Mouse (Mus musculus) limb, embryonic 12.5 days (tissue): ENCODE measurements around the gene Nt5c. TPM values are rescaled to one million over a fixed set of nuclear protein-coding genes. Genes with fewer than 3 reads are reported as not detected.

ENCODE experiments used
- ATAC-seq: fragments of 200-750 bp; cut with Nextera tagmentation; 2 replicates; pipeline ENCODE4 v1.8.0; 2017; ENCODE audit warnings: low read depth, moderate TSS enrichment; ENCODE audit not compliant: insufficient number of reproducible peaks, insufficient read depth, low FRiP score, low TSS enrichment
- H3K27ac ChIP-seq: fragments of 300-500 bp; sonication (generic); 2 replicates; pipeline ENCODE4 v1.5.1; 2016; ENCODE audit warnings: mild to moderate bottlenecking, moderate library complexity
- H3K27me3 ChIP-seq: fragments of 300-500 bp; sonication (generic); 2 replicates; pipeline ENCODE4 v1.6.1; 2016; ENCODE audit warnings: mild to moderate bottlenecking, moderate library complexity
- H3K36me3 ChIP-seq: fragments of 300-500 bp; sonication (generic); 2 replicates; pipeline ENCODE4 v1.6.1; 2016; ENCODE audit warnings: mild to moderate bottlenecking, moderate library complexity
- H3K4me1 ChIP-seq: fragments of 300-500 bp; sonication (generic); replicated peaks from 2 replicates; pipeline ENCODE4 v1.6.1; 2016
- H3K4me2 ChIP-seq: fragments of 300-500 bp; sonication (generic); 2 replicates; pipeline ENCODE4 v1.6.1; 2016; ENCODE audit warnings: mild to moderate bottlenecking, moderate library complexity
- H3K4me3 ChIP-seq: fragments of 300-500 bp; sonication (generic); replicated peaks from 2 replicates; pipeline ENCODE4 v1.5.1; 2016; ENCODE audit warnings: mild to moderate bottlenecking
- H3K9ac ChIP-seq: fragments of 300-500 bp; sonication (generic); replicated peaks from 2 replicates; pipeline ENCODE4 v1.6.1; 2016; ENCODE audit warnings: mild to moderate bottlenecking, moderate library complexity
- H3K9me3 ChIP-seq: fragments of 300-500 bp; sonication (generic); 2 replicates; pipeline ENCODE4 v1.6.1; 2016; ENCODE audit warnings: mild to moderate bottlenecking, moderate library complexity
- WGBS: fragments of 180-500 bp; shearing (Covaris S2); methylation state at CpG from one replicate; pipeline ENCODE4 v1.1.7; 2016; 5-methylcytosine and 5-hydroxymethylcytosine counted together
- polyA plus RNA-seq: library from polyadenylated mRNA; unstranded; fragments of >200 nt; fragmentation: Nextera tagmentation; extraction: Ambion mirVana; gene quantifications from 2 replicates; pipeline ENCODE4 v1.2.1, GENCODE M21; 2016

Nt5c gene
- polyA plus RNA-seq, 1 experiment from 2014 or later: 66.2 TPM

DNA sequence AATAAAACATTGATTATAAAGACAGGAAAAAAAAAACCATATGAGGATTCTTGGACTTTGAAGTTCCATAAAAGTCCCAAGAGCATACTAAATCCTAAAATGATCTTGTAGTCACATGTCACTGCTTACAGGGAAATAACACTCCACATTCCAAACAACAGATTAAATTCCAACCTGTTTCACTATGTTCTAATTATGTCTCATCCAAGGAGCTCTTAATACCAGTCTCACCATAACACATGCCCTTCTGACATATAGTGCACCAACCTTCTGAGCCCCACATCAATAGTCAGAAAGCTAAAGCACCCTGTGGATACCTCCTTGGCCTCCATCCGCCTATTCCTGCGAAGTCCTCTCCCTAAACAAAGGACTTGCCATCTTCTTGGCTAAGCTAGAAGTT is 28.6 kb upstream of the Nt5c start:
- peaks cover 37% of the 10 kb centered on the region for H3K36me3 ChIP-seq
- no peaks in the 10 kb centered on the region for H3K27me3 ChIP-seq
- peak overlapping the region; percentile 50; the same call in 1 of the 2 replicates for H3K27ac ChIP-seq
- no peak overlapping the region for H3K4me2 ChIP-seq
- H3K4me3 ChIP-seq: no peak overlapping the region
- WGBS: 80% methylated on average over 2 of the region's 2 CpGs
- no peaks in the 10 kb centered on the region for H3K9me3 ChIP-seq
- no peak for ATAC-seq
- H3K4me1 ChIP-seq: no peaks in the 10 kb centered on the region
- no peak overlapping the region for H3K9ac ChIP-seq

DNA sequence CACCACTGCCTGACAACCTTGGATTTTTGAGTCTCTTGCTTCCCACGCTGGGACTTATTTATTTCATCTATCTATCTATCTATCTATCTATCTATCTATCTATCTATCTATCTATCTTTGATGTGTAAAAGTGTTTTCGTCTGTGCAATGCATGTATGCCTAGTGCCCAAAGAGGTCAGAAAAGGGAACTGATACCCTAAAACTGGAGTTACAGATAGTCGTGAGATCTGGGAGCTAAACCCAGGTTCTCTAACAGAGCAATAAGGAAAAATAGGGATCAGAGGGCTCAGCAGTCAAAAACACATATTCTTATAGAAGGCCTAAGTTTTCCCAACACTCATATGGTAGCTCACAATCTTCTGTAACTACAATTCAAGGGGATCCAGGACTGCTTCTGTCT is 27.9 kb upstream of the Nt5c start:
- H3K4me1 ChIP-seq: no peaks in the 10 kb centered on the region
- no peaks in the 10 kb centered on the region for H3K9me3 ChIP-seq
- ATAC-seq: no peak
- H3K4me2 ChIP-seq: no peak overlapping the region
- H3K27ac ChIP-seq: no peak overlapping the region
- H3K36me3 ChIP-seq: peaks cover 30% of the 10 kb centered on the region
- H3K9ac ChIP-seq: no peak overlapping the region
- no peak overlapping the region for H3K4me3 ChIP-seq
- H3K27me3 ChIP-seq: no peaks in the 10 kb centered on the region
- WGBS: 89% methylated on average over 3 of the region's 3 CpGs

DNA sequence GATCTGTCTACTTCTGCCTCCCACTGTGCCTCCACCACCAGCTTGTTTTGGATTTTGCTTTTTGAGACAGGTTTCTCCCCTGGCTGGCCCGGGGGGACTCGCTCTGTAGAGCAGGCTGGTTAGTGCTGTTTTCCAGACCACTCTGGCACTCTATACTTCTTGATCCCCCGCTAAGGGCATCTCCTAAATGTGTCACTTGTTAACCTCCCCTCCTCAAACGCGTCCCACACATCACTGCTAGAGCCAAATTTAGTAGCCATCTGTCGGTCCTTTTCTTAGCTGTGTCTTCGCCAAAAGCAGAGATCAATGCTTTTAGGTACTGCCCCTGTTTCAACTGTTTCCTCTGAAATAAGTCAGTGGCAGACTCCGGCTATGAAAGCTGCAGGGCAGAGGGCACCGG is 27.0 kb upstream of the Nt5c start:
- Histone ChIP-seq H3K9me3 (no peaks in the 10 kb centered on the region), H3K36me3 (peaks cover 21% of the 10 kb centered on the region), H3K4me1 (no peaks in the 10 kb centered on the region), H3K9ac (no peak overlapping the region), H3K27me3 (no peaks in the 10 kb centered on the region), H3K4me2 (no peak overlapping the region), H3K4me3 (no peak overlapping the region), H3K27ac (0 out of 2 replicates have a peak overlapping the region, but pooled peaks have one; percentile 35)
- ATAC-seq: no peak
- 54% methylated on average over 9 of the region's 9 CpGs for WGBS

DNA sequence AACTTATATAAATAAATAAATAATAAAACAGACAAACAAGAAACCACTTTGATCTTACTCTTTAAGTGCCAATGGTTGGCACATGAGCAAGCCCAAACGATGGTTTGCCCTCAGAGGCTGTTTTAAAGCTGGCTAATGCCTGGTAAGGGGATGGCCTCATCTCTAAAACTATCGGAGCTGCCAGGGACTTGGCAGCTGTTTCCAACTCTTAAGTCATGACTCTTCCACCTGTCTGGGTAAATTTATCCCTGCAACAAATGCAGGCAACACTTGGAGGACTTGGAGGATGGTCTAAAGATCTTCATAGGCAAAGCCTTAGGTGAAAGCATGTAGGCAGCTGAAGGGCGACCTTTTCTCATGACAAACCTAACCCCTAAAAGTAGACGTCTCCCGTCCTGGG is 25.3 kb upstream of the Nt5c start:
- H3K4me1 ChIP-seq: peaks cover 14% of the 10 kb centered on the region
- H3K9ac ChIP-seq: no peak overlapping the region
- no peaks in the 10 kb centered on the region for H3K9me3 ChIP-seq
- 75% methylated on average over 5 of the region's 5 CpGs for WGBS
- H3K4me3 ChIP-seq: no peak overlapping the region
- no peak overlapping the region for H3K27ac ChIP-seq
- peaks cover 11% of the 10 kb centered on the region for H3K36me3 ChIP-seq
- no peak overlapping the region for H3K4me2 ChIP-seq
- ATAC-seq: no peak
- H3K27me3 ChIP-seq: no peaks in the 10 kb centered on the region

DNA sequence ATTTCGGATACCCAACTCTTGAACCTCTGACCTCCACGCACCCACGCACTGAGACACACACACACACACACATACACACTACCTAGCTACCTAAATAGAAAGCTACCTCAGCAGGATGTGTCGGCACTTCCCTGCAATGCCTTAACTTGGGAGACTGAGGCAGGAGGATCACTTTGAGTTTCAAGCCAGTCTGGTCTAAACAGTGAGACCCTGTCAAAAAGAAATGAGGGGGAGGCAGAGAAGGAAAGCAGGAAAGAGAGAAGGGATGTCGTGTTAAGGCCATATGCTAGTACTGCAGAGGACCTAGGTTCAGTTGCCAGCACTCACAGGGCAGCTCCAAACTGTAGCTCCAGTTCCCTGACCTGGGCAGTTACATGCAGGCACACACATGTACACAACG is 23.4 kb upstream of the Nt5c start:
- Histone ChIP-seq H3K27me3 (no peaks in the 10 kb centered on the region), H3K4me1 (peaks cover 33% of the 10 kb centered on the region), H3K27ac (no peak overlapping the region), H3K36me3 (no peaks in the 10 kb centered on the region), H3K4me3 (no peak overlapping the region), H3K9ac (no peak overlapping the region), H3K9me3 (no peaks in the 10 kb centered on the region), H3K4me2 (peak overlapping the region; percentile 17; the same call in 1 of the 2 replicates)
- ATAC-seq: no peak
- WGBS: 82% methylated on average over 6 of the region's 6 CpGs

DNA sequence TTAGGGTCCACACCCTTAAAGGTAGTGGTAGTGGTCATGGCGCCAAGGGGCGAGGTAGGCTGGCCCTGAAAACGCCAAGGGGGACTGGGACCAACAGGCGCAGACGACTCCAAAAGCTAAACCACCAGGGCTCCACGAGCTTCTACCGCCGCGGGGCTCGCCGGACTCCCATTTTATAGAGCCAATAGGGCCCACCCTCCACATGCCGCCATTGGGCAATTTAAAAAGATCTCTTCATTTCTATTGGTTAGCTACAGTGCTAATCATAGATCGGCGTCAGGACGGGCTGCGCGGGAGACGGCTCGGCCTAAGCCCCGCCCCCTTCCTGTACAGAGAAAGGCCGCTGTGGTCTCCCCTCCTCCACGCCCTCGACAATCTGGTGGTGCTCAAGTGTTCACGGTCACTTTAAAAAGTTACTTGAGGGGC is 22.6 kb upstream of the Nt5c start, which contains the start of gene Jpt1:
TSS of gene Jpt1 (minus strand) at position 150 of the 426 bp plus-strand sequence.
- Histone ChIP-seq H3K9me3 (no peaks in the 10 kb centered on the region), H3K9ac (peak within 1 kb of the TSS; percentile 92), H3K36me3 (no peaks in the 10 kb centered on the region), H3K27me3 (no peaks in the 10 kb centered on the region), H3K4me3 (peak within 1 kb of the TSS; percentile 73), H3K4me2 (peak within 1 kb of the TSS; percentile 95), H3K4me1 (peaks cover 37% of the 10 kb centered on the region), H3K27ac (peak within 1 kb of the TSS; percentile 83)
- peak; percentile 95 for ATAC-seq
- WGBS: under 1% methylated on average over 24 of the region's 24 CpGs

DNA sequence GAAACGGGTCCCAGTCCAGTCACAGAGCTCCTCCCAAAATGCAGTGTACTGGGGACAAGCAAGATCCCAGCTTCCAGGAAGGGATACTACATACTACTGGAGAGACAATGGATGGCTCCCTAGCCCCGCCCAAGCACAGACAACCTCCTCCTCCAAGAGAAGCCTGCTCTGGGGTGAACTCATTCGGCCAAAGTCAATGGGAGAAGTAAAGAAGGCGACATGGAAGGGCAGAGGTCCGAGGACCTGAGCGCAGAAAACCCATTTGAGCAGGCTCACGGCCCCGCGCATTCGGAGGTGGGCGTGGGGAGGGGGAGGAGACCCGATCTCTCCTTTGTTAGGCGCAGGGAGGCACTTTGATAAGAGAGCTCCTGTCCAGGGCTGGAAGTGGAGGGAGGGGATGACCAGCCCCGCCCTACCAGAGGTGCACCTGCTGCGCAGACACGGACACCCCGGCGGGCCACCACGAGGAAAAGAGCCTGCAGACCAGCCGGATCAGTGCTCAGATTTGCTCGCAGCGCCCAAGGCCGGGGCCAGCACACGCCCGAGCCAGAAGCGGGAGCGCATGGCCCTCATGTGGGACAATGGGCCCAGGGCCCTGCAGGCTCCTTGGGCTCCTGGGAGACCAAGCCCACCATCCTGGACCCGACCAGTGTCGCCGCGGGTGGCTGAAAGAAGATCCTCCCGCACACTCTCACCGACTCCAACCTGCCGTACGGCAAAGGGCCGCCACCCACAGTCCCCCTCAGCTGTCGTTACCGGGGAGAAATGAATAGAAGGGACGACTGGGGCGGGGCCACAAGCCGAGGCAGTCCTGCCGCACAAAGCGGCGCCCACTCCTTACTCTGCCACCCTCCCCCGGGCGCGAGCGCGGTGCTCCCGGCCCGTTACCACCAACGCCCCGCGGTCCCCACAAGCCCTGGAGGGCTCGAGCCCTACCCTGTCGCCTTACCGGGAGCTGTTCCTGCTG is 21.9 kb upstream of the Nt5c start:
- ATAC-seq: peak; percentile 12
- H3K36me3 ChIP-seq: no peaks in the 10 kb centered on the region
- H3K27ac ChIP-seq: peak overlapping the region; percentile 83
- under 1% methylated on average over 57 of the region's 57 CpGs for WGBS
- H3K4me3 ChIP-seq: peak overlapping the region; percentile 73
- no peaks in the 10 kb centered on the region for H3K9me3 ChIP-seq
- no peaks in the 10 kb centered on the region for H3K27me3 ChIP-seq
- H3K4me1 ChIP-seq: peaks cover 41% of the 10 kb centered on the region
- peak overlapping the region; percentile 92 for H3K9ac ChIP-seq
- peak overlapping the region; percentile 95 for H3K4me2 ChIP-seq

DNA sequence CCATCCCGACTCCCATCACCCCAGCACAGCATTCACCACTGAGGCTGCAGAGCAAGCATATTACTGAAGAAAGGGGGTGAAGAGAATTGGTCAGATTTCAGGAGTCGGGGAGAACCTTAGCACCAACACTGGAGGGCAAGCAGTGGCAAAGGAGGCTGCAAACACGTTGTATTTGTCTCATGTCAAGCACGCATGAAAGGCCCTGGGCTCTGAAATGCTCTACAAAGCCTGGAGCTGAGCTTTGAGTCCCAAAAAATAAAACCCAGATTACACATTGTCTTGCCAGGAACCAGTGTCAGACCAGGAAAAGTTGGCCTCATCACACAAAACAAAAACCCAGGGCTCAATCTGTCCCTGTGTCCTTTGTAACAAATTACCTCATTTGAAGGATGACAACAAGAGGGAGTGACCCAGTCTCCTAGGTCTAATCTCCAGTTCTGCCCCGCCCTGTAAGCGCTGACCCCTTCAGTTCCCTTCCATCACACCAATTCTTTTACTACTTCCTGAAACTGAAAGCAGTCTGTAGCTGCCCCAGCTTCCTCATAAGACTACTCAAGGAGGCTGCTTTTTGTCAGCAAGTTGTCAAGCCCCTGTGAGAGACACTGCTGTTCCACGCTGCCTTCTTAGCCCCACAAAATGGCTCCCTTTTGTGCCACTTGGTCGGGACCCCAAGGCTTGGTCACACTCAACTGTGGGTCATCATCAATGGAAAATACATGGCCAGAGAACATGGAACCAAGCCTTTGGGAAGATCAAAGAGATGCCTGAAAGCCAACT is 20.9 kb upstream of the Nt5c start:
- no peak for ATAC-seq

DNA sequence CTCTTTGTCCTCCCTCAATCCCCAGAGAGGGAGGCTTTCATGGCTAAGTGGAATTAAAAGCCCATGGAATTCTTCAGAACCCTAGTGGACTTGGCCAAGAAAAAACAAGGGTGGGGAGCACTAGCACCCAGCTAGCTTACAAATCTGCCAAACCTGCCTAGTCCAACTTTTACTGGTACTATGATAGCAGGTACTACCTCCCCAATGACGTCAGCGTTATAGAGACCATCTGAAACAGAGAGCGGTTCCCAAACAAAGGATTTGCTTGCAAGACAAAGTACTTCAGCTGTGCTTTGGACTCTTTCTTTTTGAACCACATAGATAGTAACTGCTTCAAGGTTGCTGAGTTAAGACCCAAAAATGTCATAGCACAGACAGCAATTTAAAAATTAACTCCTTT is 20.3 kb upstream of the Nt5c start:
- no peaks in the 10 kb centered on the region for H3K27me3 ChIP-seq
- no peak for ATAC-seq
- peak overlapping the region; percentile 92 for H3K9ac ChIP-seq
- H3K4me1 ChIP-seq: peaks cover 44% of the 10 kb centered on the region
- H3K4me2 ChIP-seq: peak overlapping the region; percentile 95
- peak overlapping the region; percentile 73 for H3K4me3 ChIP-seq
- H3K36me3 ChIP-seq: no peaks in the 10 kb centered on the region
- peak overlapping the region; percentile 57 for H3K27ac ChIP-seq
- H3K9me3 ChIP-seq: no peaks in the 10 kb centered on the region
- WGBS: 66% methylated on average over 3 of the region's 3 CpGs

More for the DNA sequence above, 20.9 kb upstream of the Nt5c start:
- H3K9me3 ChIP-seq: no peaks in the 10 kb centered on the region
- peak overlapping the region; percentile 95 for H3K4me2 ChIP-seq
- H3K4me1 ChIP-seq: peaks cover 44% of the 10 kb centered on the region
- peak overlapping the region; percentile 57 for H3K27ac ChIP-seq
- WGBS: 40% methylated on average over 8 of the region's 8 CpGs
- H3K9ac ChIP-seq: peak overlapping the region; percentile 92
- H3K27me3 ChIP-seq: no peaks in the 10 kb centered on the region
- no peaks in the 10 kb centered on the region for H3K36me3 ChIP-seq
- H3K4me3 ChIP-seq: peak overlapping the region; percentile 73

DNA sequence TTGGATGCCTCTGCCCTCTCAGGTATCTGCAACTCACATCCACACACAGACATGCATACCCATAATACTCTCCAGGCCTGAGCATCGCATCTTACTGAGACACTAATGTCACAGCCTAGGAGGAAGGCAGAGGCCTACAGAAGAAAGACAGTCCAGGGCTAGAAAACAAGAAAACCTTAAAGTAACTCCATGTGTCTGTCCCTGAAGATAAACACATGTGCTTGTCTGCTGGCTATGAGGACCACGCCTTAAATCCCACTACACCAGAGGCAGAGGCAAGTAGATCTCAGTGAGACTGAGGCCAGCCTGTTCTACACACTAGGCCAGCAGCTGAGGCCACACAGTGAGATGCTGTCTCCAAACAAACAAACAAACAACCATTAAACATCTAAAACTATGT is 19.5 kb upstream of the Nt5c start:
- Histone ChIP-seq H3K27ac (peak overlapping the region; percentile 57; the same call in 1 of the 2 replicates), H3K9ac (peak overlapping the region; percentile 92), H3K9me3 (no peaks in the 10 kb centered on the region), H3K27me3 (no peaks in the 10 kb centered on the region), H3K4me3 (peak overlapping the region; percentile 73), H3K4me1 (peaks cover 44% of the 10 kb centered on the region), H3K4me2 (peak overlapping the region; percentile 95), H3K36me3 (peaks cover 4% of the 10 kb centered on the region; the same call in 1 of the 2 replicates)
- no peak for ATAC-seq
- 76% methylated on average over 2 of the region's 2 CpGs for WGBS

DNA sequence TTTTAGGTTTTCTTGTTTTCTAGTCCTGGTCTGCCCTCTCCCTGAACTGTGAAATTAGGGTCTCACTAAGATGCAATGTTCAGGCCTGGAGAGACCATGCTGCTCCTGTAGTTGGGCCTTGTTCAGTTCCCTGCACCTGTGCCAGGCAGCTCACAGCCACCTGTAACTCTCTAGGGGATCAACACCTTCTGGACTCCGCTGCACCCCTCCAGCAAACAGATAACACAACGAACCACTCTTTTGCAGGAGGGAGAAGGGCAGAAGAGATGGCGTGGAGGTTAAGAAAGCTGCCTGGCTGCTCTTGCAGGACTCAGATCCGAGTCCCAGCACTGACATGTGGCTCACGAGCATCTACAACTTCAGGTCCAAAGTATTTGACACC is 18.8 kb upstream of the Nt5c start:
- Histone ChIP-seq H3K36me3 (peaks cover 4% of the 10 kb centered on the region; the same call in 1 of the 2 replicates), H3K4me3 (peak overlapping the region; percentile 15; the same call in 1 of the 2 replicates), H3K4me2 (peak overlapping the region; percentile 95), H3K27ac (peak overlapping the region; percentile 66; the same call in 1 of the 2 replicates), H3K27me3 (no peaks in the 10 kb centered on the region), H3K9ac (peak overlapping the region; percentile 92; the same call in 1 of the 2 replicates), H3K4me1 (peaks cover 47% of the 10 kb centered on the region), H3K9me3 (no peaks in the 10 kb centered on the region)
- no peak for ATAC-seq
- WGBS: 56% methylated on average over 5 of the region's 5 CpGs
